Mouse (Mus musculus) gastrocnemius, adult 8-10 months (tissue): ENCODE measurements at regions not wholly inside any gene's neighbourhood (a gene's known extent, or its start where the extent isn't known, plus 50 kb on each side); places are given as distances from the start of the nearest gene placed in this dataset.
"Not testable (repeated sequence)": the region's sequence is repeated elsewhere in the genome, so short reads cannot be mapped to it uniquely, and the experiment has no call there.

Experiments used
- DNase-seq, 2 experiments: peaks; one replicate each; pipeline ENCODE4 v3.0.0; 2022; ENCODE audit warnings: low spot score in 2 of 2

GRCm38 (mm10) chr17:79547075-79547474 is 64.6 kb upstream of the Rmdn2 start:
- DNase-seq, result no peak

DNA sequence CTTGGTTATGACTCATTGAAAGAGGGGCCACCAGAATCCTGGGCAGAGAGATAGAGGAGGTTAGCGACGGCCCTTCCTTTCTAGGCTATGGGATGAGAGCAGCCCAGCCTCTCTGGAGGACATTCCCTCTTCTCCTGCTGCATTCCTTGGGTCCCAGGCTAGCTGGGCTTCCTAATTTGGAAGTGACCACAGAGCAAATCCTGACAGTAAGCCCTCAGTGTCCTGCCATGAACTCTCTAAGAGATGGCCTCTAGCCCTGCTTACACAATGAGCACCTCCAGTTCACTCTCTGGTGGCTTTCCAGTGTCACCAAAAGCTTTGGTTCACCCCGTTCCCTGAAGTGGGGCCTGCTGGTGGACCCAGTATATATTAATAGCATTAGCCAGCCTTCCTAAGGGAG is 64.1 kb upstream of the Rmdn2 start:
- no peak for DNase-seq

DNA sequence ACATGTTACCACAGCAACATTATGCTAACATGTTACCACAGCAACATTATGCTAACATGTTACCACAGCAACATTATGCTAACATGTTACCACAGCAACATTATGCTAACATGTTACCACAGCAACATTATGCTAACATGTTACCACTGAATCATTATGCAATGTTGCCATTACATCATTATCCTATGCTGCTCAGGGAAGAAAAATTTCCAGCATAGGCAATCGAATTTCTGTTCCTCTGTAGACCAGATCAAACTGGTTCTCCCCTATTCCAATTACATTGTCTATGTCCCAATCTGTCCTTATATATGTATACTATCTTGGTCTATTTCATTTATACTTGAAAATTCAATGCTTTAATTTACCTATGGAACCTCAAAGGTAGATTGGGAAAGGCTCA is 61.3 kb upstream of the Rmdn2 start:
- DNase-seq, result not testable (repeated sequence)

- no peak for DNase-seq
Observed at GRCm38 (mm10) chr17:79553850-79554249, 57.8 kb upstream of the Rmdn2 start.

GRCm38 (mm10) chr17:79555593-79555992 is 56.1 kb upstream of the Rmdn2 start:
- DNase-seq, result no peak
